Mouse (Mus musculus): ENCODE measurements around the gene Anapc5. TPM values are rescaled to one million over a fixed set of nuclear protein-coding genes. Genes with fewer than 3 reads are reported as not detected.

Anapc5 gene
- polyA plus RNA-seq, 2 experiments, result 427 to 686 TPM

- Histone ChIP-seq H3K27ac (replicated peaks; ENCODE audit: low read depth, low read length) (peak within 1 kb of the TSS; percentile 87), H3K4me2 (replicated peaks; ENCODE audit: low read depth, low read length, severe bottlenecking) (peak within 1 kb of the TSS; percentile 91), H3K4me1 (ENCODE audit: control insufficient read depth, insufficient read depth, low read length) (peaks cover 11% of the 10 kb centered on the region), H3K36me3 (ENCODE audit: control insufficient read depth, insufficient read depth, low read length) (no peaks in the 10 kb centered on the region), H3K4me3 (replicated peaks; ENCODE audit: low read length) (peak within 1 kb of the TSS; percentile 85), H3K27me3 (ENCODE audit: control insufficient read depth, insufficient read depth, low read length) (no peaks in the 10 kb centered on the region), H3K9me3 (ENCODE audit: control insufficient read depth, low read length) (no peaks in the 10 kb centered on the region), H3K9ac (ENCODE audit: low read depth, low read length, severe bottlenecking) (peak within 1 kb of the TSS; percentile 90)
- peak; percentile 98 for DNase-seq (ENCODE audit: low spot score)
- under 1% methylated on average over 43 of the region's 61 CpGs for WGBS
- TF ChIP-seq POLR2A (IDR thresholded peaks at IDR 0.05; ENCODE audit: borderline replicate concordance, extremely low read depth, insufficient read depth, insufficient read length), result peak; percentile 94; the same call in 1 of the 2 replicates
- peak; percentile 100 for ATAC-seq (ENCODE audit: low FRiP score, low read depth)
These were observed 28.6 kb upstream of the Anapc5 start, which contains the start of gene Rnf34 for GRCm38 (mm10) chr5:122849521-122850318. TSS of gene Rnf34 (plus strand) at chr5:122850048.

GRCm38 (mm10) chr5:122843799-122844198, 22.7 kb upstream of the Anapc5 start:
- H3K4me3 ChIP-seq (replicated peaks; ENCODE audit: low read length), result no peak overlapping the region
- H3K27me3 ChIP-seq (ENCODE audit: control insufficient read depth, insufficient read depth, low read length), result no peaks in the 10 kb centered on the region
- H3K9ac ChIP-seq (ENCODE audit: low read depth, low read length, severe bottlenecking), result no peak overlapping the region
- H3K36me3 ChIP-seq (ENCODE audit: control insufficient read depth, insufficient read depth, low read length), result no peaks in the 10 kb centered on the region
- TF ChIP-seq POLR2A (IDR thresholded peaks at IDR 0.05; ENCODE audit: borderline replicate concordance, extremely low read depth, insufficient read depth, insufficient read length), result no peak
- ATAC-seq (ENCODE audit: low FRiP score, low read depth) (no peak), DNase-seq (ENCODE audit: low spot score) (no peak)
- no peaks in the 10 kb centered on the region for H3K9me3 ChIP-seq (ENCODE audit: control insufficient read depth, low read length)
- no peak overlapping the region for H3K27ac ChIP-seq (replicated peaks; ENCODE audit: low read depth, low read length)
- WGBS, result 85% methylated on average over 5 of the region's 5 CpGs
- no peak overlapping the region for H3K4me2 ChIP-seq (replicated peaks; ENCODE audit: low read depth, low read length, severe bottlenecking)
- H3K4me1 ChIP-seq (ENCODE audit: control insufficient read depth, insufficient read depth, low read length), result no peaks in the 10 kb centered on the region

- H3K4me2 ChIP-seq (replicated peaks; ENCODE audit: low read depth, low read length, severe bottlenecking), result no peak overlapping the region
- TF ChIP-seq POLR2A (IDR thresholded peaks at IDR 0.05; ENCODE audit: borderline replicate concordance, extremely low read depth, insufficient read depth, insufficient read length), result no peak
- no peaks in the 10 kb centered on the region for H3K9me3 ChIP-seq (ENCODE audit: control insufficient read depth, low read length)
- no peak for ATAC-seq (ENCODE audit: low FRiP score, low read depth)
- no peak overlapping the region for H3K9ac ChIP-seq (ENCODE audit: low read depth, low read length, severe bottlenecking)
- no peak overlapping the region for H3K27ac ChIP-seq (replicated peaks; ENCODE audit: low read depth, low read length)
- 89% methylated on average over 2 of the region's 2 CpGs for WGBS
- no peaks in the 10 kb centered on the region for H3K36me3 ChIP-seq (ENCODE audit: control insufficient read depth, insufficient read depth, low read length)
- no peak for DNase-seq (ENCODE audit: low spot score)
- no peaks in the 10 kb centered on the region for H3K27me3 ChIP-seq (ENCODE audit: control insufficient read depth, insufficient read depth, low read length)
- H3K4me3 ChIP-seq (replicated peaks; ENCODE audit: low read length), result no peak overlapping the region
- no peaks in the 10 kb centered on the region for H3K4me1 ChIP-seq (ENCODE audit: control insufficient read depth, insufficient read depth, low read length)
These were observed 20.0 kb upstream of the Anapc5 start for GRCm38 (mm10) chr5:122841126-122841525.

GRCm38 (mm10) chr5:122832996-122833395, 11.9 kb upstream of the Anapc5 start:
- no peaks in the 10 kb centered on the region for H3K27me3 ChIP-seq (ENCODE audit: control insufficient read depth, insufficient read depth, low read length)
- H3K27ac ChIP-seq (replicated peaks; ENCODE audit: low read depth, low read length), result no peak overlapping the region
- H3K9ac ChIP-seq (ENCODE audit: low read depth, low read length, severe bottlenecking), result no peak overlapping the region
- H3K4me3 ChIP-seq (replicated peaks; ENCODE audit: low read length), result no peak overlapping the region
- no peaks in the 10 kb centered on the region for H3K4me1 ChIP-seq (ENCODE audit: control insufficient read depth, insufficient read depth, low read length)
- no peak for DNase-seq (ENCODE audit: low spot score)
- no peak for TF ChIP-seq POLR2A (IDR thresholded peaks at IDR 0.05; ENCODE audit: borderline replicate concordance, extremely low read depth, insufficient read depth, insufficient read length)
- no peaks in the 10 kb centered on the region for H3K36me3 ChIP-seq (ENCODE audit: control insufficient read depth, insufficient read depth, low read length)
- ATAC-seq (ENCODE audit: low FRiP score, low read depth), result no peak
- 81% methylated on average over 10 of the region's 10 CpGs for WGBS
- no peaks in the 10 kb centered on the region for H3K9me3 ChIP-seq (ENCODE audit: control insufficient read depth, low read length)
- no peak overlapping the region for H3K4me2 ChIP-seq (replicated peaks; ENCODE audit: low read depth, low read length, severe bottlenecking)

- Histone ChIP-seq H3K4me2 (replicated peaks; ENCODE audit: low read depth, low read length, severe bottlenecking) (no peak overlapping the region), H3K27ac (replicated peaks; ENCODE audit: low read depth, low read length) (no peak overlapping the region), H3K4me3 (replicated peaks; ENCODE audit: low read length) (no peak overlapping the region), H3K36me3 (ENCODE audit: control insufficient read depth, insufficient read depth, low read length) (no peaks in the 10 kb centered on the region), H3K9ac (ENCODE audit: low read depth, low read length, severe bottlenecking) (no peak overlapping the region), H3K9me3 (ENCODE audit: control insufficient read depth, low read length) (no peaks in the 10 kb centered on the region), H3K27me3 (ENCODE audit: control insufficient read depth, insufficient read depth, low read length) (no peaks in the 10 kb centered on the region), H3K4me1 (ENCODE audit: control insufficient read depth, insufficient read depth, low read length) (no peaks in the 10 kb centered on the region)
- WGBS, result 88% methylated on average over 10 of the region's 10 CpGs
- TF ChIP-seq POLR2A (IDR thresholded peaks at IDR 0.05; ENCODE audit: borderline replicate concordance, extremely low read depth, insufficient read depth, insufficient read length), result no peak
- DNase-seq (ENCODE audit: low spot score) (no peak), ATAC-seq (ENCODE audit: low FRiP score, low read depth) (no peak)
These were observed 11.4 kb upstream of the Anapc5 start for GRCm38 (mm10) chr5:122832536-122832935.

Measured in limb, embryonic 14.5 days (tissue).